Mouse (Mus musculus) small intestine, adult 2 months (tissue): ENCODE results near the gene P3h2.

Experiments used
- CTCF ChIP-seq: fragments of 200-500 bp; IDR thresholded peaks from 2 replicates; pipeline ENCODE4 v1.5.1; 2012; ENCODE audit warnings: low read depth, mild to moderate bottlenecking, control low read depth, inconsistent platforms, low read length, moderate library complexity, mixed read lengths; ENCODE audit not compliant: insufficient replicate concordance, insufficient read length; ENCODE audit errors: extremely low read depth
- POLR2A ChIP-seq: fragments of 200-500 bp; IDR thresholded peaks from 2 replicates; pipeline ENCODE4 v1.6.1; 2012; ENCODE audit warnings: low read depth, mild to moderate bottlenecking, control low read depth, inconsistent platforms, low read length, moderate library complexity

DNA sequence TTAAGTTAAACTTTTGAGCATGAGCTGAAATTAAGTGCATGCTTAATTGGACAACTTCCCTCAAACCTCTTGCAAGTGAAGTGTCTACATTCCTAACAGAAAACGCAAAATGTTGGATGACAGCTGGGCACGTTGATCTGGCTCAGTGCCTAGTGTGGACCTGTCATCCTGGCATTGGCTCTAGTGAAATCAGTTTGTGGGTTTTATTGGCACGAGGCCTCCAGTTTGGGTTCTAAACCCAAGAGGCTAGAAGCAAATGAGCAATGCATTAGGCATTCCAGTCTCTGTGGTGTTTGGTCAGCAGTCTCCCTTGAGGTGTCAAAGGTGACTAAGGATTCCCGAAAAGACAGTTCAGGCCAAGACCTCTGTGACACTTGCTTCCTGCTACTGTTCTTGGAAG, 102.3 kb downstream of the P3h2 start:
- TF ChIP-seq CTCF = no peak
- no peak for TF ChIP-seq POLR2A
